Mouse (Mus musculus) heart, adult 2 months (tissue): ENCODE measurements around the gene Znhit3. TPM values are rescaled to one million over a fixed set of nuclear protein-coding genes. Genes with fewer than 3 reads are reported as not detected.

Experiments
- DNase-seq, 2 experiments: peaks; one replicate each; pipeline ENCODE4 v3.0.0; 2021
- H3K27ac ChIP-seq: fragments of 200-600 bp; 2 replicates; pipeline ENCODE4 v1.8.1; 2022
- H3K27me3 ChIP-seq: fragments of 200-500 bp; 2 replicates; pipeline ENCODE4 v1.6.1; 2012; ENCODE audit warnings: mild to moderate bottlenecking, low read length, inconsistent platforms, mixed read lengths; ENCODE audit not compliant: control insufficient read depth, insufficient read depth
- H3K36me3 ChIP-seq: fragments of 200-500 bp; 2 replicates; pipeline ENCODE4 v1.6.1; 2012; ENCODE audit warnings: low read length, inconsistent platforms; ENCODE audit not compliant: control insufficient read depth, insufficient read depth
- H3K4me1 ChIP-seq: fragments of 200-500 bp; 2 replicates; pipeline ENCODE4 v1.6.1; 2011; ENCODE audit warnings: low read length; ENCODE audit not compliant: control insufficient read depth, insufficient read depth
- H3K4me3 ChIP-seq: fragments of 200-600 bp; 2 replicates; pipeline ENCODE4 v1.8.1; 2022
- H3K79me2 ChIP-seq: fragments of 200-500 bp; replicated peaks from 2 replicates; pipeline ENCODE4 v1.6.1; 2012; ENCODE audit warnings: mild to moderate bottlenecking, inconsistent platforms, low read length, moderate library complexity, mixed read lengths; ENCODE audit not compliant: control insufficient read depth, insufficient read depth
- H3K9ac ChIP-seq: fragments of 200-500 bp; 2 replicates; pipeline ENCODE4 v1.6.1; 2012; ENCODE audit warnings: low read depth, mild to moderate bottlenecking, control low read depth, inconsistent platforms, low read length, mixed read lengths
- CTCF ChIP-seq: fragments of 200-600 bp; IDR thresholded peaks from 2 replicates; pipeline ENCODE4 v1.8.1; 2022; ENCODE audit warnings: antibody characterized with exemption, mild to moderate bottlenecking, moderate library complexity
- EP300 ChIP-seq: fragments of 200-500 bp; IDR thresholded peaks from 2 replicates; pipeline ENCODE4 v1.6.1; 2011; ENCODE audit warnings: low read depth, low read length, control low read depth; ENCODE audit not compliant: insufficient read depth
- POLR2A ChIP-seq: fragments of 200-500 bp; IDR thresholded peaks from 2 replicates; pipeline ENCODE4 v1.6.1; 2011; ENCODE audit warnings: mild to moderate bottlenecking, low read depth, low read length, control low read depth; ENCODE audit not compliant: insufficient read depth
- WGBS: fragments of 180-500 bp; shearing (Covaris S2); methylation state at CpG from one replicate; pipeline ENCODE4 v1.1.7; 2018; 5-methylcytosine and 5-hydroxymethylcytosine counted together
- intact Hi-C: fragments of 180-260 bp; cut with DNase I; formaldehyde crosslinking; loops from one replicate; pipeline ENCODE4 v1.15.1; 2025
- polyA plus RNA-seq: library from polyadenylated mRNA; depleted of rRNA; stranded (reverse); fragments of >200 nt; gene quantifications from 2 replicates; pipeline ENCODE4 v1.2.3, GENCODE M21; 2012
- total RNA-seq, 2 experiments: library from RNA; stranded (reverse); gene quantifications; 2 replicates each; pipeline ENCODE4 v1.2.3; 2021

Znhit3 gene
- total and polyA plus RNA-seq, 3 experiments, result 8.7 to 11.6 (median 8.8) TPM

DNA sequence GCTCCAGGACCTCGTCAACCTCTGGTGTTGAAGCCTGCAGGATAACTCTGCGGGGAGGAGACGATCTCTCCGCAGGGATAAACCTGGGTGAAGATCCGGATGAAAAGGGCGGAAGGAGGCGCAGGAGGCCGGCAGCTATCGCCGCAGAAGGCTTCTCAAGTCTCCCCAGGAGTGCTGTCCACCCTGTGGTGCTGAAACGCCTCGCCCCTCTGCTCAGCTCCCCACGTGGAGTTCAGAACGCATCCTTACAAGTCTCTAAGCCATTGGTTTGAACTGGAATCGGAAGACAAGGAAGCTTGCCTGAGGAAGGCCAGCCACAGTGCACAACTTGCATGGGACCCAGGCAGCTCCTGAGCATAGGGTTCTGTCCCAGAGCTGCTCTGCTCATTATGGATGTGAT lies 27.8 kb upstream of the Znhit3 start:
- peak; percentile 21 to 56 for DNase-seq
- under 1% methylated on average over 15 of the region's 15 CpGs for WGBS

GRCm38 (mm10) chr11:84940140-84940539 lies 24.0 kb upstream of the Znhit3 start:
- Histone ChIP-seq H3K36me3 (no peaks in the 10 kb centered on the region), H3K79me2 (no peaks in the 10 kb centered on the region), H3K4me1 (no peaks in the 10 kb centered on the region), H3K27ac (no peak overlapping the region), H3K27me3 (no peaks in the 10 kb centered on the region), H3K4me3 (no peak overlapping the region), H3K9ac (no peak overlapping the region)
- TF ChIP-seq EP300 (no peak), POLR2A (no peak), CTCF (no peak)
- no peak for DNase-seq
- 64% methylated on average over 10 of the region's 10 CpGs for WGBS
- intact Hi-C loops, result no loop called here

More for the DNA sequence above, 27.8 kb upstream of the Znhit3 start:
- H3K27ac ChIP-seq, result no peak overlapping the region
- H3K9ac ChIP-seq, result no peak overlapping the region
- no peak overlapping the region for H3K4me3 ChIP-seq
- no peaks in the 10 kb centered on the region for H3K4me1 ChIP-seq
- peaks cover 3% of the 10 kb centered on the region; the same call in 1 of the 2 replicates for H3K27me3 ChIP-seq
- no peaks in the 10 kb centered on the region for H3K36me3 ChIP-seq
- H3K79me2 ChIP-seq, result no peaks in the 10 kb centered on the region
- intact Hi-C loops, result no loop called here
- TF ChIP-seq POLR2A (no peak), CTCF (peak; percentile 38), EP300 (no peak)

DNA sequence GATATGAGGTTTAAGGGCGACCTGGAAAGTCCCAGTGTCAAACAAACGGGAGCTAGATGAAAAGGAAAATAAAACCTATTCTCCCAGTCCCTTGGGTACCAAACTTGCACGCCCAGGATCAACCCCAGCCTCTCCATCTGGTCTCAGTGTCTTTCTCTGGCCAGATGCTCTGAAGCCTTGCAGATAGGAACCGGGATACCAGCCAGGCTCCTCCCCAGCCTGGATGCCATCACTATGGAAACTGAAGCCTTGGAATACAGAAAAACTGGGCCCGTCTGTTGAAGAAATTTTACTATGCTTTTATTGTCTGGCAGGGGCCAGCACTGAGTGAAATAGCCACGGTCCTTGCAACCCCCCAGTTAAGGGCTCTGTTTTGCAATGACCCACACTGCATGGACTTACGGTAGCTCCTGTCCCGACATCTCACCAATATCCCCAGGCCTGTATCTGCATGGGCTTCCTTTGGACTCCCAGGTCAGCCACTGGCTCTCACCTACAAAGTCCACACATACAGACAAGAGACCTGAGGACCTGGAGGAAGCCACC lies 23.4 kb upstream of the Znhit3 start:
- H3K79me2 ChIP-seq, result no peaks in the 10 kb centered on the region
- no peaks in the 10 kb centered on the region for H3K4me1 ChIP-seq
- TF ChIP-seq EP300 (no peak), POLR2A (no peak), CTCF (no peak)
- intact Hi-C loops, result no loop called here
- no peak overlapping the region for H3K4me3 ChIP-seq
- 42% methylated on average over 8 of the region's 8 CpGs for WGBS
- peak; percentile 26 to 33 for DNase-seq
- no peaks in the 10 kb centered on the region for H3K36me3 ChIP-seq
- H3K27me3 ChIP-seq, result no peaks in the 10 kb centered on the region
- no peak overlapping the region for H3K9ac ChIP-seq
- H3K27ac ChIP-seq, result no peak overlapping the region

DNA sequence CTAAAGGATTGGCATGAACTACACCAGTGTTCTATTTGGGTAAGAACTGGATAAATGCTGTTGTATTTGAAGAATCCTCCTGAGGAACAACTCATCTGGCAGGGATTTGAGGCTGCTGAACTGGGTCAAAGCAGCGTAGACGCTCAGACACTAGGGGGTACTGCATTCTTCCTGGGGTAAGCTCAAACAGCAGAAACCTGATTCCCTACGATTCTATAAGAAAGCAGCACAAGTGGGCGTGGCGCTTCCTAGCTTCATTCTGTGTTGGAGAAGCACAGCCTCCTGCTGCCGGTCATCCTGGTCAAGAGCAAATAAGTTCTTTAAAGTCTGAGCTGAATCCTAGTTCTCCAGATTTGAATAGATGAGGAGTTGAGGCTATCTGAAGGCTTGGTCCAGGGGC lies 16.1 kb upstream of the Znhit3 start:
- Histone ChIP-seq H3K4me3 (no peak overlapping the region), H3K36me3 (no peaks in the 10 kb centered on the region), H3K79me2 (no peaks in the 10 kb centered on the region), H3K4me1 (no peaks in the 10 kb centered on the region), H3K27me3 (0 out of 2 replicates have a peak, but pooled peaks cover 1% of the 10 kb centered on the region), H3K27ac (no peak overlapping the region), H3K9ac (no peak overlapping the region)
- WGBS, result 23% methylated on average over 6 of the region's 6 CpGs
- intact Hi-C loops, result no loop called here
- DNase-seq, result no peak
- TF ChIP-seq CTCF (no peak; the same call in 1 of the 2 replicates), POLR2A (no peak), EP300 (no peak)

DNA sequence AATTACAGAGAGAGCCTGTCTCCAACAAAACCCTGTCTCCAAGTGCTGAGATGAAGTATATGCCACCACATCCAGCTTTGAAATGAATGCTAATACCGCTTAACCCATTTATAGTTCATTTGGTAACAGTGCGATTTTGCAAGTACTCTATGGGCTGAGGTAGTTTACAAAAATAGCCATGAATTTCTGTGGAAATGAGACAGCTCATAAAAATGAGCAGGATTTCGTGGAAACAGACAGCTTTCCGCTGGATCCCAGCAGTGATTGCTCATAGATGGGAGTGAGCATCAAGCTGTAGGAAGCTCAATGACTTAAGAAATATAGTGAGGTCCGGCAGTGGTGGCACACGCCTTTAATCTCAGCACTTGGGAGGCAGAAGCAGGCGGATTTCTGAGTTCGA lies 4.8 kb upstream of the Znhit3 start:
- H3K27ac ChIP-seq, result no peak overlapping the region
- TF ChIP-seq CTCF (no peak), POLR2A (no peak), EP300 (no peak)
- intact Hi-C loops, result no loop called here
- no peaks in the 10 kb centered on the region; the same call in 1 of the 2 replicates for H3K36me3 ChIP-seq
- no peak for DNase-seq
- H3K4me3 ChIP-seq, result no peak overlapping the region
- peaks cover 3% of the 10 kb centered on the region for H3K4me1 ChIP-seq
- WGBS, result 69% methylated on average over 8 of the region's 8 CpGs
- H3K79me2 ChIP-seq, result peaks cover 1% of the 10 kb centered on the region
- no peaks in the 10 kb centered on the region; the same call in 1 of the 2 replicates for H3K27me3 ChIP-seq
- H3K9ac ChIP-seq, result no peak overlapping the region

- no peak for DNase-seq
- TF ChIP-seq EP300, result no peak
- TF ChIP-seq CTCF, result no peak
- intact Hi-C loops, result loop anchor here (1.0 to 5.0 kb wide), 3 partner anchors 58 to 262 kb away; no protein-coding TSS in a partner anchor
Observed at GRCm38 (mm10) chr11:84919951-84920350, 3.8 kb upstream of the Znhit3 start.

More at GRCm38 (mm10) chr11:84919951-84920350, 3.8 kb upstream of the Znhit3 start:
- Histone ChIP-seq H3K79me2 (peaks cover 3% of the 10 kb centered on the region), H3K27ac (no peak overlapping the region), H3K9ac (no peak overlapping the region), H3K4me3 (no peak overlapping the region), H3K4me1 (peaks cover 3% of the 10 kb centered on the region), H3K27me3 (no peaks in the 10 kb centered on the region; the same call in 1 of the 2 replicates), H3K36me3 (no peaks in the 10 kb centered on the region; the same call in 1 of the 2 replicates)
- WGBS, result 35% methylated on average over 7 of the region's 7 CpGs
